Mouse (Mus musculus) hindbrain, postnatal 0 days (tissue): ENCODE measurements around the gene Dnaic2. TPM values are rescaled to one million over a fixed set of nuclear protein-coding genes. Genes with fewer than 3 reads are reported as not detected.

Experiments used
- ATAC-seq: fragments of 200-750 bp; cut with Nextera tagmentation; 2 replicates; pipeline ENCODE4 v1.8.0; 2017; ENCODE audit warnings: mild to moderate bottlenecking, moderate TSS enrichment, moderate library complexity
- DNase-seq: peaks from one replicate; pipeline ENCODE4 v3.0.0-alpha.2; 2015; ENCODE audit warnings: low spot score
- H3K27ac ChIP-seq: fragments of 300-500 bp; sonication (generic); 2 replicates; pipeline ENCODE4 v1.5.1; 2014; ENCODE audit warnings: mild to moderate bottlenecking
- H3K27me3 ChIP-seq: fragments of 300-500 bp; sonication (generic); 2 replicates; pipeline ENCODE4 v1.6.1; 2014; ENCODE audit warnings: low read length, mixed read lengths; ENCODE audit not compliant: insufficient read depth
- H3K36me3 ChIP-seq: fragments of 300-500 bp; sonication (generic); 2 replicates; pipeline ENCODE4 v1.6.1; 2014; ENCODE audit warnings: low read length, mixed read lengths; ENCODE audit not compliant: insufficient read depth
- H3K4me1 ChIP-seq: fragments of 300-500 bp; sonication (generic); 2 replicates; pipeline ENCODE4 v1.6.1; 2014; ENCODE audit warnings: antibody characterized with exemption, low read length, mixed read lengths; ENCODE audit not compliant: insufficient read depth
- H3K4me2 ChIP-seq: fragments of 300-500 bp; sonication (generic); 2 replicates; pipeline ENCODE4 v1.6.1; 2014; ENCODE audit warnings: low read depth, mild to moderate bottlenecking, low read length, moderate library complexity, mixed read lengths
- H3K4me3 ChIP-seq: fragments of 300-500 bp; sonication (generic); 2 replicates; pipeline ENCODE4 v1.5.1; 2014; ENCODE audit warnings: low read length
- H3K9ac ChIP-seq: fragments of 300-500 bp; sonication (generic); replicated peaks from 2 replicates; pipeline ENCODE4 v1.6.1; 2014; ENCODE audit warnings: mild to moderate bottlenecking, low read length, moderate library complexity, mixed read lengths
- H3K9me3 ChIP-seq: fragments of 300-500 bp; sonication (generic); 2 replicates; pipeline ENCODE4 v1.6.1; 2016; ENCODE audit warnings: low read length, mixed read lengths
- CTCF ChIP-seq: IDR thresholded peaks from 2 replicates; pipeline ENCODE4 v1.5.1; 2016; ENCODE audit warnings: antibody characterized with exemption, control low read depth, low read depth
- WGBS: fragments of 180-500 bp; shearing (Covaris S2); extraction: QIAGEN DNeasy Blood & Tissue Kit; methylation state at CpG from one replicate; pipeline ENCODE4 v1.1.7; 2014; 5-methylcytosine and 5-hydroxymethylcytosine counted together
- polyA plus RNA-seq: library from polyadenylated mRNA; unstranded; fragments of >200 nt; fragmentation: Nextera tagmentation; extraction: Ambion mirVana; gene quantifications from 2 replicates; pipeline ENCODE4 v1.2.1, GENCODE M21; 2015
- total RNA-seq: library from RNA; depleted of rRNA; stranded (reverse); fragments of >200 nt; gene quantifications from 2 replicates; pipeline ENCODE4 v1.2.3, GENCODE M21; 2014

Dnaic2 gene
- total and polyA plus RNA-seq, 2 experiments from 2014 or later: 3.2 to 5.1 TPM

GRCm38 (mm10) chr11:114683722-114684621 is 43.2 kb upstream of the Dnaic2 start:
- Histone ChIP-seq H3K36me3 (no peaks in the 10 kb centered on the region), H3K27me3 (no peaks in the 10 kb centered on the region), H3K4me1 (peaks cover 4% of the 10 kb centered on the region), H3K4me3 (no peak overlapping the region), H3K9ac (no peak overlapping the region), H3K4me2 (no peak overlapping the region), H3K9me3 (no peaks in the 10 kb centered on the region), H3K27ac (no peak overlapping the region)
- ATAC-seq: no peak
- TF ChIP-seq CTCF: no peak
- WGBS: 68% methylated on average over 20 of the region's 20 CpGs
- no peak for DNase-seq

- Histone ChIP-seq H3K4me1 (no peaks in the 10 kb centered on the region; the same call in none of the 2 replicates), H3K4me2 (no peak overlapping the region), H3K27me3 (no peaks in the 10 kb centered on the region), H3K9ac (no peak overlapping the region), H3K27ac (peak overlapping the region; percentile 59; the same call in 1 of the 2 replicates), H3K36me3 (no peaks in the 10 kb centered on the region), H3K4me3 (no peak overlapping the region), H3K9me3 (no peaks in the 10 kb centered on the region)
- WGBS: 54% methylated on average over 14 of the region's 14 CpGs
- DNase-seq: peak; percentile 79
- no peak for TF ChIP-seq CTCF
- peak; percentile 65 for ATAC-seq
These were observed 42.4 kb upstream of the Dnaic2 start for GRCm38 (mm10) chr11:114684627-114685373.

GRCm38 (mm10) chr11:114685526-114686040 is 41.6 kb upstream of the Dnaic2 start:
- TF ChIP-seq CTCF: no peak
- Histone ChIP-seq H3K27ac (peak overlapping the region; percentile 59), H3K4me3 (no peak overlapping the region), H3K27me3 (no peaks in the 10 kb centered on the region), H3K4me2 (no peak overlapping the region), H3K9me3 (no peaks in the 10 kb centered on the region), H3K4me1 (no peaks in the 10 kb centered on the region; the same call in none of the 2 replicates), H3K9ac (no peak overlapping the region), H3K36me3 (no peaks in the 10 kb centered on the region)
- 64% methylated on average over 9 of the region's 9 CpGs for WGBS
- ATAC-seq (no peak), DNase-seq (no peak)

DNA sequence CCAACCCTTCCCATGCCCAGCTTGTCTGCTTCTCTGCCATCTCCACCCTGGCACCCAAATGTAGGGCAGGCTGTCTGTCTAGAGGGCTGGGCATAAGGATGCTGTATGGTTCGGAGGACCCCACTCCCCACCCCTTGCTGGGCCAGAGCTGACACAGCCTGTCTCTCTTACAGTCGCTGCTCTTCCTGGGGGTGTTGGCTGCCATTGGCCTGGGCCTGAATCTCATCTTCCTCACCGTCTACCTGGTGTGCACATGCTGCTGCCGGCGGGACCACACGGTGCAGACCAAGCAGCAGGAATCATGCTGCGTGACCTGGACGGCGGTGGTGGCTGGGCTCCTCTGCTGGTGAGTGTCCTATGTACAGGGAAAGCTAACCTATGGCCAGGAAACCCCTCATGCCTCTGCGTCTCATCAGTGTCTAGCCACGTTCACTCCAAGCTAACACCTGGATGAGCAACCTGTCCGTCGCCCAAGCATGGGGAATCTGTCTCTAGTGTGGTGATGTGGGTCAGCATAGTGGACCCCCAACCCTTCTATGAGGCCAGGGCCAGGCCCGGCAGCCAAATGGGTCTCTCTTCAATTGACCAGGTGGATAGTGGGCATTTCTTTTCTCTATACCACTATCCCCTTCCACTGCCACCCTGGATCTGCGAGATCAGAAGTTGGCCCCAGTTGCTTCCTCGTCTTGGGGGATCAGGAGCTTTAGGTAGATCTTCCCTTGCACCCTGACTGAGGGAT is 40.8 kb upstream of the Dnaic2 start:
- Histone ChIP-seq H3K36me3 (no peaks in the 10 kb centered on the region), H3K9me3 (no peaks in the 10 kb centered on the region), H3K4me1 (no peaks in the 10 kb centered on the region; the same call in 1 of the 2 replicates), H3K27ac (peak overlapping the region; percentile 59; the same call in 1 of the 2 replicates), H3K4me2 (no peak overlapping the region), H3K9ac (no peak overlapping the region), H3K27me3 (no peaks in the 10 kb centered on the region), H3K4me3 (no peak overlapping the region)
- ATAC-seq: 0 out of 2 replicates have a peak, but pooled peaks have one; percentile 22
- 85% methylated on average over 16 of the region's 16 CpGs for WGBS
- DNase-seq: no peak
- TF ChIP-seq CTCF: no peak

- Histone ChIP-seq H3K9ac (no peak overlapping the region), H3K4me1 (no peaks in the 10 kb centered on the region; the same call in 1 of the 2 replicates), H3K27me3 (no peaks in the 10 kb centered on the region), H3K4me3 (no peak overlapping the region), H3K4me2 (no peak overlapping the region), H3K9me3 (no peaks in the 10 kb centered on the region), H3K27ac (no peak overlapping the region), H3K36me3 (0 out of 2 replicates have a peak, but pooled peaks cover 3% of the 10 kb centered on the region)
- TF ChIP-seq CTCF: no peak
- ATAC-seq (no peak), DNase-seq (peak; percentile 40)
- 52% methylated on average over 10 of the region's 10 CpGs for WGBS
These were observed 39.5 kb upstream of the Dnaic2 start for GRCm38 (mm10) chr11:114687574-114688188.
